In genomic region chr13:90886568-90886983, GRCm38 (mm10) we compare ENCODE assay signal across 8 mouse cellular contexts. TPM values are rescaled to one million over a fixed set of nuclear protein-coding genes. Genes with fewer than 3 reads are reported as not detected.
DNase-seq lines count a peak whose midpoint lies in the region; ATAC-seq and TF ChIP-seq lines count a peak whose summit lies in the region.

No protein-coding gene starts in this region.

- peak overlapping the region; percentile 25; the same call in 1 of the 2 replicates for H3K9ac ChIP-seq in forebrain, embryonic 15.5 days (replicated peaks)
- H3K9ac ChIP-seq in lung, embryonic 14.5 days, result peak overlapping the region; percentile 36

- under 1% methylated on average over 18 of the region's 18 CpGs for WGBS in forebrain, embryonic 15.5 days
- WGBS in lung, embryonic 14.5 days, result under 1% methylated on average over 18 of the region's 18 CpGs

- no peaks in the 10 kb centered on the region for H3K27me3 ChIP-seq in forebrain, embryonic 15.5 days
- H3K27me3 ChIP-seq in lung, embryonic 14.5 days (ENCODE audit: insufficient read depth, low read length), result no peaks in the 10 kb centered on the region

- ATAC-seq in forebrain, embryonic 15.5 days (replicated peaks), result peak; percentile 79
- peak; percentile 65 for ATAC-seq in lung, embryonic 14.5 days (ENCODE audit: insufficient read depth)

- intact Hi-C loops in heart, postnatal 36 days (cut with DNase I), result loop anchor here (1.0 to 5.0 kb wide), 4 partner anchors 799 to 1338 kb away; partner anchors contain the start of genes Tmem167 and Xrcc4

- no peaks in the 10 kb centered on the region for H3K36me3 ChIP-seq in forebrain, embryonic 15.5 days
- no peaks in the 10 kb centered on the region for H3K36me3 ChIP-seq in lung, embryonic 14.5 days (ENCODE audit: insufficient read depth)

- peaks cover 5% of the 10 kb centered on the region for H3K4me1 ChIP-seq in forebrain, embryonic 15.5 days
- peaks cover 7% of the 10 kb centered on the region; the same call in 1 of the 2 replicates for H3K4me1 ChIP-seq in lung, embryonic 14.5 days (ENCODE audit: insufficient read depth)

- no peaks in the 10 kb centered on the region for H3K9me3 ChIP-seq in forebrain, embryonic 15.5 days
- H3K9me3 ChIP-seq in lung, embryonic 14.5 days (ENCODE audit: low read depth, low read length), result no peaks in the 10 kb centered on the region; the same call in 1 of the 2 replicates

- H3K4me2 ChIP-seq in forebrain, embryonic 15.5 days (replicated peaks), result peak overlapping the region; percentile 47
- peak overlapping the region; percentile 72 for H3K4me2 ChIP-seq in lung, embryonic 14.5 days

- no peak overlapping the region for H3K27ac ChIP-seq in forebrain, embryonic 15.5 days (replicated peaks)
- H3K27ac ChIP-seq in lung, embryonic 14.5 days (ENCODE audit: low read depth), result no peak overlapping the region

- peak; percentile 82 for TF ChIP-seq CTCF in lung, embryonic 14.5 days (IDR thresholded peaks at IDR 0.05; ENCODE audit: low read depth)

- peak overlapping the region; percentile 34 for H3K4me3 ChIP-seq in forebrain, embryonic 15.5 days
- peak overlapping the region; percentile 32 for H3K4me3 ChIP-seq in lung, embryonic 14.5 days (ENCODE audit: low read depth, low read length)

- DNase-seq in MEL-GATA-1-ER (ENCODE audit: extremely low read depth, low read depth), result peak; percentile 20
- peak; percentile 49 to 61 for DNase-seq in cerebellum, adult 18-20 months
- DNase-seq in heart, postnatal 36 days, result peak; percentile 73 to 75
- peak; percentile 30 to 85 for DNase-seq in layer of hippocampus, adult 18-20 months (ENCODE audit: low spot score in 2 of 2)
- DNase-seq in lung, embryonic 14.5 days, result peak; percentile 93
- peak; percentile 17 for DNase-seq in ovary, adult 18-20 months (ENCODE audit: low spot score)
- DNase-seq in thymus, postnatal 10 days (ENCODE audit: low spot score in 2 of 2), result peak; percentile 13 to 62

RNA-seq across cellular contexts. Expression of gene Atp6ap1l, which starts 18.6 kb away (rescaled TPM):
- 4.7 and 5.5 TPM in 2 replicates for polyA plus RNA-seq in forebrain, embryonic 15.5 days (2015; fragmentation: Nextera tagmentation; extraction: Ambion mirVana)
- total RNA-seq in heart, postnatal 36 days (2021), result under 1 TPM; 0.49 to 0.78 TPM
- total RNA-seq in layer of hippocampus, adult 18-20 months (2021), result 1 to 10 TPM; 2.1 to 3.1 TPM
- polyA plus RNA-seq in lung, embryonic 14.5 days (2014; fragmentation: Nextera tagmentation; extraction: Ambion mirVana), result not detected in 2 replicates

RNA-seq across cellular contexts. Expression of gene Rps23, which starts 36.2 kb away (rescaled TPM):
- polyA plus RNA-seq in forebrain, embryonic 15.5 days (2015; fragmentation: Nextera tagmentation; extraction: Ambion mirVana), result 134 and 152 TPM in 2 replicates
- 100 to 1,000 TPM; 179 to 188 TPM for total RNA-seq in heart, postnatal 36 days (2021)
- total RNA-seq in layer of hippocampus, adult 18-20 months (2021), result 100 to 1,000 TPM; 231 to 265 TPM
- polyA plus RNA-seq in lung, embryonic 14.5 days (2014; fragmentation: Nextera tagmentation; extraction: Ambion mirVana), result 281 and 321 TPM in 2 replicates

Comparison
In these comparisons a context has a peak if more than half of its experiments do, and no peak if none do; other contexts are left out.
1. DNase-seq: peak in every context shown above with its lines; median percentile 93 in lung, embryonic 14.5 days; 74 in heart, postnatal 36 days; 58 in layer of hippocampus, adult 18-20 months; 55 in cerebellum, adult 18-20 months; 38 in thymus, postnatal 10 days; 20 in MEL-GATA-1-ER; 17 in ovary, adult 18-20 months.